Mouse (Mus musculus) CD8-positive naive resting alpha-beta T cell, adult 57 days (primary cell): Measurements from ENCODE around the gene Taok3. TPM values are rescaled to one million over a fixed set of nuclear protein-coding genes. Genes with fewer than 3 reads are reported as not detected.

Source experiments
- total RNA-seq: library from RNA; stranded (reverse); gene quantifications from one replicate; pipeline ENCODE4 v1.2.4, GENCODE M21; 2023

Gene Taok3
- total RNA-seq = 95.3 TPM

DNA sequence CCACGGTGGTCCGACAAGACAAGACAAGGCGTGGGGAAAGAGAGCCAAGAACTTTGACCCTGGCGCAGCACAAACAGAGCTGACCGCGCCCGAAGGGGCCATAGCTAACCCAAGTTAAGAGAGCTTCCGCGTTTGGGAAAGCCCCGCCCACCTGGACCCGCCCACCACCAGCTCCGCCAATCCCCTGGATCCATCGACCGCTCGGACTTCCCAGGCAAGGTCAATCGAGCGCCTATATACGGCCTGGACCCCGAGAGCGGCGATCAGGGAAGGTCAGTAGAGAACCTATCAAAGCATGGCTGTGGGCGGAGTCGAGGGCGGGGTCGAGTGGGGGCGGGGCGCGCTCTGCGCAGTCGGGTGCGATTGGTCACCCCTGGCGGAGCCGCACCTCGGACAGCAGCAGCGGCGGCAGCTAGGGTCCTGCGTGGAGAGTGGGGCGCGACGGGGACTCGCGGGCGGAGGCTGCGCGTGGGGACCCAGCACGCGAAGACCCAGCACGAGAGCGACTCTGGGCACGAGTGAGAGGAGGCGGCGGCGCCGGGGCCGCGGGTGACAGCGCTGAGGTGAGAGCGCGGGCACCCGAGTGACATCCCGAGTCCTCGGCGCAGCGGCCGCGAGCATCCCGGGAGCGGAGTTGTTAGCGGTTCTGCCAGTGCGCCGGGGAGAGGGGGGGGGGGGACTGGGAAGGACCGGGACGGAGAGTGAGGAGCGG is at the start of gene Taok3:
Gene Taok3, plus strand, starts transcription at position 353 of the 712 bp plus-strand sequence.

DNA sequence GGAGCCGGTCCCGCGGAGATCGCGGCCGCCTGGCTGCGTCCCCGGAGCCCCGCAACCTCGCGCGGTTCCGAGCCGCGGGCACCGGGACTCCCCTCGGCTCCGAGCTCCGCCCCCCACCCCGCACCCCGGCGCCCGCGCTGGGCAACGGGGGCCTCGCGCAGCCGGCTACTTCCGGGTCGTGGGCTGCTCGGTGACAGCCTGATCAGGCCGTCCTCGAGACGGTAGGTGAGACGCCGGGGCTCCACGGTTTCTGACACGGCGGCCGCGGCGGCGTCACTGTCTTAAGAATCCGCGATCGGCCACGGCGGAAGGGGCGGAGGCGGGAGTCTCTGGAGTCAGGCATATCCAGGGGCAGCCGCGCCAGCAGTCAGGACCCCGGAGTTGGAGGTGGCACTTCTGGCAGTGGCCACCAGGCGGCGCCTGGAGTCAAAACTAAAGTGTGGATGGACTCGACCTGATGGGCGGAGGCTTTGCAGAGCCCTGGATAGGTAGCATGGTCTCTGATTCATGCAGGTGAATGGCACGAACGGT is 4.0 kb upstream of the Taok3 start, which contains the start of gene Suds3:
Gene Suds3, minus strand, starts transcription at position 278 of the 531 bp plus-strand sequence.

DNA sequence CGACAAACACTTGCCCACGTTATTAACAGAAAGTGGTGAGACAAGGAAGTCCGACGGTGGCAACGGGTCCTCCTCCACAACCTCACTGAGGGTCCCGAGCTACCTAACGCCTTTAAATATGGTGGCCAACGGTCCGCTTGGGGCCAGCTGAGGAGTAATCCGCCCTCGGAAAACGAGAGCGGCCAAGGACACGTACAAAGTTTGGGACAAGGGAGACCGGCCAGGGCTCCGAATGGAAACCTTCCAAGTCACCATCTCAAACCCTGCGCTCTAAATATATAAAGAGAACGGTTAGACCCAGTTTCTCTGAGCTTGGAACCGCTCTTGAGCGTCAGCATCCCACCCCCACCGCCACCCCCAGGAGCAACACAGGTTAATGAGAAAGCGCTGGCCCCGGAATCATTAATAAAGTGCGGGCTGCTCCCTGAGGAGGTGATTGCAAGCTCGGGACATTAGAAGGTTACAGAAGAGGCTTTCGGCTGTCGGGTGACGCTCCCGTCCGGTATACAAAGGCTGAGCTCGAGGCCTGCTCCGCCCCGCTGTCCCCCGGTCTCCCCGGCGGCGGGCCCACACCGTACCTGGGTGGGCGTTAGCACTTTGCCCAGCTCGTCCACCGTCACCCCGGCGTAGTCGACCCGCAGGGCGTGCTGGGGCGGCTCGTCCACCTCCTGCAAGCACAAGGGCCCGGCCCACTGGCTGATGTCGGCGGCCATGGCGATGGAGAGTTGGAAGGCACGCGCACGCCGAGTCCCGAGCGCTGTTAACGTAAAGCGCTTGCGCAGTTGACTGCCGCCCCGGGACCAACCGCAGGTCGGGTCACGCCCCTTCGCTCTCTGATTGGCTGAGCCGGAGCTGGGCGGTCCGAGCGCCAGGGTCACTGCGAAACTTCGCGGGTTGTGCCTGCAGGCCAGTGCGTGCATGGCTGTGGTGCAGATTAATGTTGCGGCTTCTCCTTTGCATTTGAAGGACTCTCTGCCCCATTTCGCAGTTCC is 167.2 kb downstream of the Taok3 start, which contains the start of gene Pebp1:
Gene Pebp1, minus strand, starts transcription at position 795 of the 992 bp plus-strand sequence.

DNA sequence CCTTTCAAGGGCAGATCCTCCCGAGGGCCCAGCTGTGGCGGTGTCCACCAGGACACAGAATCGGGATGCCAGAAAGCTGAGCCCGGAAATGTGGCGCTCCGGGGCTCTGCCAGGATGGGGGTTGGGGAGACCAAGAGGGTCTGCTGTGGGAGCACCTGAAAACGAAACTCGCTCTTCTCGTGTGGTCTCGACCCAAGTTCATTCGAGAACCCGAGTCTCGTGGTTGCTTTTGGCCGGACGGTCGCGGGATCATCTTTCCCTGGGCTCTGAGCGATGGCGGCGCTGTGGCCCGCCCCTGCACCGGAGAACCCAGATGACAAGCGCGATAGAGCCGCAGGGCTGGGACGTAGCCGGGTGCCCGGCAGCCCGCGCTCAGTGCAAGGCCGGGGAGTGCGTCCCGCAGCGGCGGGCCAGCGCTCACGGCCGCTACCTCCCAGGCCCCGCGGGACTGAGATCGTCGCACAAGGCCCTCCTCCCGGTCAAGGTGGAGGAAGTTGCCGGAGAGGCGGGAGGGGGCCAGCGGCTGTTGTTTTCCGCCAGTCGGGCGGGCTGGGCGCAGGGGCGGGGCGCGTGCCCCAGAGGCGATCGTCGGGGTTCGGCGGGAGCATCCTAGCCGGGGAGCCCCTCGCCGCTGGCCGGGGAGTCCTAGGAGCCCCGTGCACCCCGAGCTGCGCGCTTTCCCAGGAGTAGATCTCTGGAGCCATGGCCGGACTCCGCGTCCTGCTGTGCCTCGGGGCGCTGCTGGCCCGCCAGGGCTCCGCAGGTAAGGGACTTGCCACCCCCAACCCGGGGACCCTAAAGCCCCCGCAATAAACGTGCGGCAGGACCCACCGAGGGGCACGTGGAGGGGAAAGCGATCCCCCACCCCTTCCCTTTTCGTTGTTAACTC is 199.1 kb downstream of the Taok3 start, which contains the start of gene Vsig10:
Gene Vsig10, plus strand, starts transcription at position 343 of the 889 bp plus-strand sequence.

Other genes with a start within 250 kb of the Taok3 start
- 102 TPM for gene Suds3, start 4.0 kb upstream of the Taok3 start, total RNA-seq
- gene Pebp1, start 167.5 kb downstream of the Taok3 start, total RNA-seq = 107 TPM
- gene Vsig10, start 199.0 kb downstream of the Taok3 start, total RNA-seq = 0.34 TPM
- 29.2 TPM for gene Wsb2, start 237.2 kb downstream of the Taok3 start, total RNA-seq